Mouse (Mus musculus): ENCODE data around the gene Iqcf5.
"Not testable (repeated sequence)": the region's sequence is repeated elsewhere in the genome, so short reads cannot be mapped to it uniquely, and the experiment has no call there.

Iqcf5 gene

GRCm38 (mm10) chr9:106481075-106481474 lies 33.3 kb upstream of the Iqcf5 start:
- DNase-seq (ENCODE audit: low read depth, low spot score) = no peak

- no peak for DNase-seq (ENCODE audit: low read depth, low spot score)
Measured at GRCm38 (mm10) chr9:106481676-106482075, 32.7 kb upstream of the Iqcf5 start.

DNA sequence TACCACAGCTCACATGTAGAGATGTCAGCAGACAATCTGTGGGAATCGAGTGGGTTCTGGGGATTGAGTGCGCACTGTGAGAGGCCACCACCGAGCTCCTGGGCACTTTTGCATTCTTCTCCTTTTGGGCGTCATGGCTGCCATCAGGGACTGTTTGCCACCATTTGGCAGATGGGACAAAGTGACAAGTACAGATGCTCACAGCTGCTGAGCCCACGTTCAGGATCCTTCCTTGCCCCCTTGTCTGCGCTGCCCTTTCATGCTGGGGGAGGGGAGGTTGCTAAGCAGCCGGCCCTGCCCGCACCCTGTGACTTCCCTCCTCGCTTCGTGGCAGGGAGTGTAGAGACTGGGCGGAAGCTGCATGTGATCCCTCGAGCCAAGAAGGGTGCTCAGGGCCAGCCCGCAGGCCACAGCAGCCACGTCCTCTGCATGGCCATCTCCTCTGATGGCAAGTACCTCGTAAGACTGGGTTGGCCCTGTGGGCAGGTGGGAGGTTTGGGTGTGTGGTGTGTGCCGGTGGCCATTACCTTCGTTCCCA lies 31.7 kb upstream of the Iqcf5 start:
- DNase-seq (ENCODE audit: low read depth, low spot score) = no peak

DNA sequence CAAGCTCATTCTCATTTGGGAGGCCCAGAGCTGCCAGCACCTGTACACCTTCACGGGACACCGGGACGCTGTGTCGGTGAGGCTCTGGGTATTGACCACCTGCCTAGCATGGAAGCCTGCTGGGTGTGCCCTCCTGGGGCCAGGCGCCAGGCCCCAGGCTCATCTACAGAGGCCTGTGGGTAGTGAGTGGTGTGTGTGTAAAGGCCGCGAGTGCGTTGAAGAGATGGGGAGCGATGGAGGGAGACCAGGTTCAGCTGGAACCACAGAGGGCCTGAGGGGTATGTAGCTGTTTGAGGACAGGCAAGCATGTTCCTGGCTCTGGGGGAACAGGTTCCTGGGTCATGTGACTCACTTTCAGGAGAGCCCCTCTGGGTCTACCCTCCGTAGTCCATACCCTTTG lies 31.2 kb upstream of the Iqcf5 start:
- no peak for DNase-seq (ENCODE audit: low read depth, low spot score)

- DNase-seq (ENCODE audit: low read depth, low spot score) = no peak
Measured at GRCm38 (mm10) chr9:106483606-106484005, 30.8 kb upstream of the Iqcf5 start.

GRCm38 (mm10) chr9:106485076-106485475 lies 29.3 kb upstream of the Iqcf5 start:
- DNase-seq (ENCODE audit: low read depth, low spot score) = no peak

DNA sequence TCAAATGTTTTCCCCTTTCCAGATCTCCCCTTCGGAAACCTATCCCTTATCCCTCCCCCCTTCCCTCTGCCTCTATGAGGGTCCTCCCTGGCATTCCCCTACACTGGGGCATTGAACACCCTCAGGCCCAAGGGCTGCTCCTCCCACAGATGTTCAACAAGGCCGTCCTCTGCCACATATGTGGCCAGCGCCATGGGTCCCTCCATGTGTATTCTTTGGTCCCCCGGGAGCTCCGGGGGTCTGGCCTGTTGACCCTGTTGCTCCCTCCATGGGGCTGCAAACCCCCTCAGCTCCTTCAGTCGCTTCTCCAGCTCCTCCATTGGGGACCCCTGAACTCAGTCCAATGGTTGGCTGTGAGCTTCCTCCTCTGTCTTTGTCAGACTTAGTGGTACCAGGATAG lies 26.8 kb upstream of the Iqcf5 start:
- DNase-seq (ENCODE audit: low read depth, low spot score) = not testable (repeated sequence)

DNA sequence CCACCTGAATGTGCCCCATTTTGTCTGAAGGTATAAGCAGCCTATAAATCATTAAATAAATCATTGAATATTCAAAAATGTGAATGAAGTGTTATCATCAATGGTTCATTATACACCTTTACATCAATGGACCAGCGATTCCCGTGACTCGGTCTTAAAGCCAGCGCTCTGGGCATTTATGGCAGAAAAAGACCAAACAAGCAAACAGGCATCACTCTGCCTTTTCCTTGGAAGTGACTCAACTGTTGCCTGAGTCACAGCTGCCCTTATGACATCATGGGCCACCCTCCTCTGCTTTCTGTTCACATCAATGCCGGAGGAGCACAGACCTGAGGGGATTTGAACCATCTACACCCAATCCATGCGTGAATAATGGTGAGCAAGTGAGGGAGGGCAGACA lies 14.7 kb upstream of the Iqcf5 start, which contains the start of gene Iqcf1:
Gene Iqcf1, plus strand, starts transcription at position 301 of the 400 bp plus-strand sequence.
- no peak for DNase-seq (ENCODE audit: low read depth, low spot score)

DNA sequence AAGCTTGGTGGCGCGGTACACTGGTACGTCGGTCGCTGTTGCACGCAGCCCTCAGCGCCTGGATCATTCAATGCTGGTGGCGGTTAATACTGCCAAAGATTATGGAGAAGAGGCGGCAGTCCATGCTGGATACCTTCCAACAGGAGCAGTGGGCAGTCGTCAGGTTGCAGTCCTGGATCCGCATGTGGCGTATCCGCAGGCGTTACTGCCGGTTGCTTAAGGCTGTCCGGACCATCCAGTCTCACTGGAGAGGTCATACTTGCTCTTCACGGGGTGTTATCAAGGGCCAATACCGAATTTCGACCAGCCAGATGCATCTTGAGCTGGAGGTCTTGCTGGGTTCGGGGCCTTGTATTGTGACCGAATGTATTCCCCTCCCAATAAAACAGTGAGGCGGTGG lies 12.5 kb upstream of the Iqcf5 start:
- no peak for DNase-seq (ENCODE audit: low read depth, low spot score)

GRCm38 (mm10) chr9:106504246-106504645 lies 10.1 kb upstream of the Iqcf5 start:
- DNase-seq (ENCODE audit: low read depth, low spot score) = peak; percentile 61

DNA sequence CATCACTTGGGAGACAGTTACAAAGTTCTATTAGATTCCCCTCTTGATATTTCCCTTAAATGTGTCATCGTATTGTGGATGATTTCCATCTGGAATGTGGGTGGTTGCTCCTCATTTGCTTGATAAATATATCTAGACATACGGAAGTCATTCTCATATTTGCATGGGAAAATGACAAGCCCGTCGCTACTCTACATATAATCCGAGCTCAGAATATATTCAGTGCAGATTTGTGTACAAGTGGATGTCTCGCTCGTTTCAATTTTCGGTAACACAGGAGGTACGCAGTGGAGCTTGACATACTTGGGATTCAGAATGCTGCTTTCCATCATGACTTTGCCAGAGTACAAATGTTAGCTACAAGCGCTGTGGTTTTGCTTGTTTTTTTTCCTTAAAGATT lies 5.0 kb upstream of the Iqcf5 start:
- DNase-seq (ENCODE audit: low read depth, low spot score) = no peak

- no peak for DNase-seq (ENCODE audit: low read depth, low spot score)
Measured at GRCm38 (mm10) chr9:106512729-106513450, 1.5 kb upstream of the Iqcf5 start.

GRCm38 (mm10) chr9:106513566-106513965 lies 807 bp upstream of the Iqcf5 start:
- DNase-seq (ENCODE audit: low read depth, low spot score) = no peak

DNA sequence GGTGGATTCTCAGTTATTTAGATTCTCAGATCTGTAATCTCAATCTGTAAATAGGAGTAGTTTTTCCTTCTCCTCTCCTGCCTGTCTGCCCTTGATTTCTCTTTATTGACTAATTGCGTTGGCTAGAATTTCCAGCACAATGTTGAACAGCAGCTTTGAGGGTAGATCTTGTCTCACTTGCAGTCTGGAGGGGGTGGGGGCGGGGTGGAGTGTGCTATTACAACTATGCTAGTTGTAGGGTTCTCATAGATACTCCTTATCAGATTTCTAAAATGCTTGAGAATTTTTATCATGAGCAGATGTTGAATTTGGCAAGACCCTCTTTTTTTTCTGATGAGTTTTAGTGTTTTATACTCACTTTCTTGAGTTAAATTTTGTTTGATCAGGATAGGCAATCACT lies 5.1 kb downstream of the Iqcf5 start:
- DNase-seq (ENCODE audit: low read depth, low spot score) = no peak

- no peak for DNase-seq (ENCODE audit: low read depth, low spot score)
Measured at GRCm38 (mm10) chr9:106519909-106520308, 5.5 kb downstream of the Iqcf5 start.

GRCm38 (mm10) chr9:106531833-106532232 lies 17.5 kb downstream of the Iqcf5 start:
- peak; percentile 78 for DNase-seq (ENCODE audit: low read depth, low spot score)

DNA sequence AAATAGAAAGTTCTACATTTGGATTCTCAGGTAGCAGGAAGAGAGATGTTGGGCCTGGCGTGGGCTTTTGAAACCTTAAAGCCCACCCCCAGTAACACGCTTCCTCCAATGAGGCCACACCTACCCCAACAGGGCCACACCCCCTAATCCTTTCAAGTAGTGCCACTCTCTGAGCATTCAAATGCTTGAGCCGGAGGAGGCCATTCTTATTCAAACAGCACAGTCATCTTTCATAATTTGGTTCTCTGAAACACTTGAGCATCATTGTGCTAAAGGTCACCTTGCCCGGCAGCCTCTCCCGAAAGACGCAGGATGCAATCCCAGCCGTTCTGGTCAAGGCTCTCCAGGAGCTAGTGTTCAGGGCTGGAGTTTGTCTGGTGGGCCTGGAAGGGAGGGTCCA lies 19.9 kb downstream of the Iqcf5 start:
- DNase-seq (ENCODE audit: low read depth, low spot score) = peak; percentile 70

GRCm38 (mm10) chr9:106534975-106535374 lies 20.6 kb downstream of the Iqcf5 start:
- DNase-seq (ENCODE audit: low read depth, low spot score) = no peak

GRCm38 (mm10) chr9:106561531-106561930 lies 47.2 kb downstream of the Iqcf5 start, which contains the start of gene Iqcf3:
TSS of gene Iqcf3 (minus strand) at chr9:106561631.
- no peak for DNase-seq (ENCODE audit: low read depth, low spot score)

GRCm38 (mm10) chr9:106562291-106562690 lies 47.9 kb downstream of the Iqcf5 start:
- no peak for DNase-seq (ENCODE audit: low read depth, low spot score)

- peak; percentile 21 for DNase-seq (ENCODE audit: low read depth, low spot score)
Measured at GRCm38 (mm10) chr9:106564025-106564424, 49.7 kb downstream of the Iqcf5 start.
